Mouse (Mus musculus) MEL (cell line): ENCODE results near the gene Lsp1. TPM values are rescaled to one million over a fixed set of nuclear protein-coding genes. Genes with fewer than 3 reads are reported as not detected.

Experiments
- DNase-seq: peaks from one replicate; pipeline ENCODE4 v3.0.0; 2011; ENCODE audit warnings: low read depth, low spot score
- H3K27ac ChIP-seq: 2 replicates; pipeline ENCODE4 v1.5.1; 2012; ENCODE audit warnings: low read depth, mild to moderate bottlenecking, control low read depth, low read length, moderate library complexity; ENCODE audit not compliant: control insufficient read depth
- H3K27me3 ChIP-seq, 2 experiments: fragments of 150-350 bp in 1 of 2; sonication (generic) in 1 of 2; 2 replicates each; pipeline ENCODE4 v1.6.1; 2012; ENCODE audit warnings: low read length in 2 of 2, mild to moderate bottlenecking in 2 of 2, improper control_type of control experiment in 1 of 2, moderate library complexity in 1 of 2; ENCODE audit not compliant: insufficient read depth in 2 of 2, control insufficient read depth in 1 of 2
- H3K36me3 ChIP-seq, 2 experiments: 2 replicates each; pipeline ENCODE4 v1.6.1; 2012 to 2014; ENCODE audit warnings: low read length in 2 of 2, improper control_type of control experiment in 1 of 2, inconsistent platforms in 1 of 2, mild to moderate bottlenecking in 1 of 2; ENCODE audit not compliant: insufficient read depth in 2 of 2, control insufficient read depth in 1 of 2
- H3K4me1 ChIP-seq, 2 experiments: fragments of 150-350 bp in 1 of 2; sonication (generic) in 1 of 2; 2 replicates each; pipeline ENCODE4 v1.6.1; 2012; ENCODE audit warnings: low read length in 2 of 2, improper control_type of control experiment in 1 of 2, mild to moderate bottlenecking in 1 of 2; ENCODE audit not compliant: insufficient read depth in 2 of 2, control insufficient read depth in 1 of 2
- H3K4me3 ChIP-seq, 2 experiments: fragments of 150-350 bp in 1 of 2; sonication (generic) in 1 of 2; 2 replicates each; pipeline ENCODE4 v1.5.1; 2012; ENCODE audit warnings: low read depth in 2 of 2, low read length in 2 of 2, mild to moderate bottlenecking in 2 of 2, moderate library complexity in 2 of 2, control low read depth in 1 of 2, improper control_type of control experiment in 1 of 2; ENCODE audit not compliant: control insufficient read depth in 1 of 2, insufficient read depth in 1 of 2
- H3K79me2 ChIP-seq: 2 replicates; pipeline ENCODE4 v1.6.1; 2012; ENCODE audit warnings: mild to moderate bottlenecking, low read length, moderate library complexity; ENCODE audit not compliant: control insufficient read depth, poor library complexity, insufficient read depth
- H3K9ac ChIP-seq: 2 replicates; pipeline ENCODE4 v1.6.1; 2012; ENCODE audit warnings: low read depth, mild to moderate bottlenecking, control low read depth, low read length, moderate library complexity; ENCODE audit not compliant: control insufficient read depth, poor library complexity, severe bottlenecking
- H3K9me3 ChIP-seq: fragments of 150-350 bp; sonication (generic); replicated peaks from 2 replicates; pipeline ENCODE4 v1.6.1; 2012; ENCODE audit warnings: mild to moderate bottlenecking, low read length, improper control_type of control experiment, moderate library complexity; ENCODE audit not compliant: insufficient read depth
- CTCF ChIP-seq, 3 experiments: IDR thresholded peaks in 2 of 3; conservative IDR thresholded peaks in 1 of 3; 2 replicates each; pipeline ENCODE4 v1.5.1; 2011 to 2012; ENCODE audit warnings: low read length in 3 of 3, low read depth in 2 of 3, mild to moderate bottlenecking in 2 of 3, improper control_type of control experiment in 1 of 3, inconsistent platforms in 1 of 3, mixed read lengths in 1 of 3, moderate library complexity in 1 of 3; ENCODE audit not compliant: control insufficient read depth in 1 of 3, insufficient read depth in 1 of 3, poor library complexity in 1 of 3, severe bottlenecking in 1 of 3
- ETS1 ChIP-seq: IDR thresholded peaks from 2 replicates; pipeline ENCODE4 v1.6.1; 2012; ENCODE audit warnings: low read depth, mild to moderate bottlenecking, inconsistent platforms, low read length, improper control_type of control experiment, moderate library complexity
- GATA1 ChIP-seq: IDR thresholded peaks from 2 replicates; pipeline ENCODE4 v1.6.1; 2011; ENCODE audit warnings: low read depth, low read length, improper control_type of control experiment
- JUND ChIP-seq: IDR thresholded peaks from 2 replicates; pipeline ENCODE4 v1.6.1; 2011; ENCODE audit warnings: low read depth, mild to moderate bottlenecking, improper control_type of control experiment, low read length
- MAFK ChIP-seq: IDR thresholded peaks from 2 replicates; pipeline ENCODE4 v1.6.1; 2011; ENCODE audit warnings: low read depth, mild to moderate bottlenecking, low read length, improper control_type of control experiment, borderline replicate concordance
- MXI1 ChIP-seq: IDR thresholded peaks from 2 replicates; pipeline ENCODE4 v1.6.1; 2011; ENCODE audit warnings: mild to moderate bottlenecking, low read depth, low read length, improper control_type of control experiment
- MYB ChIP-seq: IDR thresholded peaks from 2 replicates; pipeline ENCODE4 v1.6.1; 2011; ENCODE audit warnings: mild to moderate bottlenecking, low read depth, low read length, improper control_type of control experiment
- MYC ChIP-seq: IDR thresholded peaks from 2 replicates; pipeline ENCODE4 v1.6.1; 2011; ENCODE audit warnings: low read depth, mild to moderate bottlenecking, low read length, improper control_type of control experiment, moderate library complexity
- POLR2A ChIP-seq, 2 experiments: IDR thresholded peaks; 2 replicates each; pipeline ENCODE4 v1.6.1; 2011 to 2012; ENCODE audit warnings: low read length in 2 of 2, mild to moderate bottlenecking in 2 of 2, control low read depth in 1 of 2, improper control_type of control experiment in 1 of 2, low read depth in 1 of 2, moderate library complexity in 1 of 2; ENCODE audit not compliant: control insufficient read depth in 1 of 2, insufficient read depth in 1 of 2, poor library complexity in 1 of 2
- RAD21 ChIP-seq: IDR thresholded peaks from 2 replicates; pipeline ENCODE4 v1.6.1; 2011; ENCODE audit warnings: mild to moderate bottlenecking, low read depth, low read length, improper control_type of control experiment
- SMC3 ChIP-seq: IDR thresholded peaks from 2 replicates; pipeline ENCODE4 v1.6.1; 2011; ENCODE audit warnings: low read depth, low read length, improper control_type of control experiment
- TBP ChIP-seq: IDR thresholded peaks from 2 replicates; pipeline ENCODE4 v1.8.0; 2011; ENCODE audit warnings: low read depth, low read length, improper control_type of control experiment
- USF2 ChIP-seq, 2 experiments: IDR thresholded peaks; 2 replicates each; pipeline ENCODE4 v1.6.1; 2011 to 2012; ENCODE audit warnings: improper control_type of control experiment in 2 of 2, low read length in 2 of 2, borderline replicate concordance in 1 of 2, inconsistent platforms in 1 of 2, low read depth in 1 of 2, mild to moderate bottlenecking in 1 of 2; ENCODE audit not compliant: insufficient read depth in 1 of 2
- ZC3H11A ChIP-seq: IDR thresholded peaks from 2 replicates; pipeline ENCODE4 v1.6.1; 2012; ENCODE audit warnings: low read depth, mild to moderate bottlenecking, inconsistent platforms, low read length, improper control_type of control experiment
- ZMIZ1 ChIP-seq: IDR thresholded peaks from 2 replicates; pipeline ENCODE4 v1.6.1; 2012; ENCODE audit warnings: low read depth, mild to moderate bottlenecking, inconsistent platforms, low read length, improper control_type of control experiment, moderate library complexity
- polyA plus RNA-seq, 2 experiments: library from polyadenylated mRNA; stranded (reverse) in 1 of 2; unstranded in 1 of 2; fragments of >175 nt in 1 of 2; fragments of >200 nt in 1 of 2; gene quantifications; 2 replicates each; pipeline versions ENCODE4 v1.2.1 to v1.2.4; 2012; ENCODE audit warnings: low replicate concordance in 2 of 2, low read depth in 1 of 2; ENCODE audit not compliant: insufficient read length in 2 of 2, insufficient read depth in 1 of 2, missing spikeins in 1 of 2
- total RNA-seq: library from RNA; depleted of rRNA; stranded (reverse); fragments of 300-350 nt; gene quantifications from 2 replicates; pipeline ENCODE4 v1.2.3, GENCODE M21; 2012

The Lsp1 gene
- total and polyA plus RNA-seq, 3 experiments: not detected

DNA sequence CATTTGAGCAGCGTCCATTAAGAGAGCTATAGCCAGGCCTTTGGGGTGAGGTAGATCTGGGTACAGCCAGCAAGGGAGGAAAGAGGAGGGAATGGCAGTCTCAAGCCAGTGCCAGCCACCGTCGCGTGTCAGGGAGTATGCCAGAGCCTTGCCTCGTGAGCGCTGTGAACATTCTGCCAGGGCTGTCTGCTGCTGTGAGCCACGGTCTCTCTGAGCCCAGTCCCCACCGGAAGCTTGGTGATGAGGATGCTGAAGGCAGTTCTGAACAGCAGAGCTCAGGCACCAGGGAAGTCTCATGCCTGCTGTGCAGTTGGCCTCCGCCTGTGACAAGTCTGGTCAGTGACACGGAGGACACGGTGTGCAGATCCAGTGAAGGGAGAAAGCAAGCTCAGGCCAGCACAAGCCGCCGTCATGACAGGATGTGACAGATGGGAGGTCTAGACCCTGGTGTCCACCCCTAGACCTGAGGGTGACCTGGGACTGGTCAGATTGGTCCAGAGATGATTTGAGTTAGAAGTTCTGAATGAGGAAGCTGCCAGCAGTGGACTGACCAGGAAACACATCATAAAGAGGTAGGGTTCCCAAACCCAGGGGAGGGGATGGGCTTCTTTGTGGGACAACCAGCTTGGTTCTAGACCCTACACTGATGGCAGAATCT, 16.3 kb downstream of the Lsp1 start:
- DNase-seq: no peak
- Histone ChIP-seq H3K4me1 (no peaks in the 10 kb centered on the region), H3K79me2 (no peaks in the 10 kb centered on the region), H3K4me3 (no peak overlapping the region), H3K36me3 (no peaks in the 10 kb centered on the region), H3K9ac (no peak overlapping the region), H3K27ac (no peak overlapping the region), H3K9me3 (no peaks in the 10 kb centered on the region), H3K27me3 (no peaks in the 10 kb centered on the region; a peak in 4 of 4 replicates)
- TF ChIP-seq USF2 (IDR thresholded peaks at IDR 0.05; ENCODE audit: borderline replicate concordance in 1 of 2, insufficient read depth in 1 of 2, low read depth in 1 of 2, low read length in 2 of 2) (no peak), RAD21 (no peak), MAFK (no peak), ZMIZ1 (no peak), CTCF (IDR thresholded peaks at IDR 0.05 in 2 of 3, conservative IDR thresholded peaks at IDR 0.05 in 1 of 3; ENCODE audit: control insufficient read depth in 1 of 3, insufficient read depth in 1 of 3, low read depth in 2 of 3, low read length in 3 of 3, poor library complexity in 1 of 3, severe bottlenecking in 1 of 3) (no peak), TBP (no peak), ETS1 (no peak), GATA1 (no peak), SMC3 (no peak), JUND (no peak), MXI1 (no peak)

DNA sequence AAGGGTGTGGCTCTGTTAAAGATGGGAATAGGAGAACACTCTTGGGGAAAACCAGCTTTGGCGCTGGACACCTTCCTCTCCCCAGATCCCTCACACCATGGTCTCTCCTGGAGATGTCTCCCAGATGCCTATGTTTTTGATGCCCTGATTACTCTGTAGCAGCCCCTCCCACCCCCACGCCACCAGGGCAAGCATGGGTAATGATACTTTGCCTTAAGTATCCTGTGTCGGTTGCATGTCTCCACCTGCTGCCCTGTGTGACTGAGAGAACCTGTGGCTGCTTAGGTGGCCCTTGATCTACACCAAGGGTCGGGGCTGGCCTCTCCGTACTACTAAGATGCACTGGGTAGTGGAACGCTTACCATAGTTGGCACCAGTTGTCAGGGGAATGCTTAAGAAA, 17.4 kb downstream of the Lsp1 start:
- Histone ChIP-seq H3K27ac (no peak overlapping the region), H3K9me3 (no peaks in the 10 kb centered on the region), H3K4me1 (no peaks in the 10 kb centered on the region), H3K9ac (no peak overlapping the region), H3K36me3 (no peaks in the 10 kb centered on the region), H3K4me3 (no peak overlapping the region), H3K27me3 (no peaks in the 10 kb centered on the region; a peak in 2 of 4 replicates), H3K79me2 (no peaks in the 10 kb centered on the region)
- TF ChIP-seq POLR2A (IDR thresholded peaks at IDR 0.05; ENCODE audit: control insufficient read depth in 1 of 2, insufficient read depth in 1 of 2, low read depth in 1 of 2, low read length in 2 of 2, poor library complexity in 1 of 2): no peak
- no peak for TF ChIP-seq MYB
- TF ChIP-seq MAFK: no peak
- no peak for DNase-seq

DNA sequence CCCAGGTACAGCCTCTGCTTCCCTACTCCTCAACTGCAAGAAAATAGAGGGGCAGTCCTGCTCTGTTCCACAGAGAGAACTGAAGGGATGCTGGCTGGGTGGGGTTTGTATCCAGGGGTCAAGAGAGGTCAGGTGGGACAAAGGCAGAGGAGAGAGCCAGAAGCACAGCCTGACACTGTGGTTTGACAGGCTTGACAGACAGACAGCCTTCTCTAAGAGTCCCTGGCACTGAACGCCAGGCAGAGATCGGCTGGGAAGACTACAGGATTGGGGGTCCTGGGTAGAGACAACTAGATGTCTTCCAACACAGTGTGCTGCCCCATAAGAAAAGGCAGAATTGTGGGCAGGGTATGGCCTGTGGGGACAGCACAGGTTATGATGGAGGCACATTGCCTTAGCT, 18.0 kb downstream of the Lsp1 start:
- H3K27ac ChIP-seq: no peak overlapping the region
- H3K27me3 ChIP-seq: no peaks in the 10 kb centered on the region; a peak in 2 of 4 replicates
- TF ChIP-seq ZC3H11A: no peak
- TF ChIP-seq MYC: no peak
- TF ChIP-seq GATA1: no peak
- TF ChIP-seq, all 39 proteins: peak for 0
- no peak overlapping the region for H3K4me3 ChIP-seq
- DNase-seq: no peak
- H3K36me3 ChIP-seq: no peaks in the 10 kb centered on the region
- no peaks in the 10 kb centered on the region for H3K9me3 ChIP-seq
- no peaks in the 10 kb centered on the region for H3K4me1 ChIP-seq
- H3K79me2 ChIP-seq: no peaks in the 10 kb centered on the region
- H3K9ac ChIP-seq: no peak overlapping the region
